ENCODE assay signal across 8 mouse cellular contexts in the genomic region with DNA sequence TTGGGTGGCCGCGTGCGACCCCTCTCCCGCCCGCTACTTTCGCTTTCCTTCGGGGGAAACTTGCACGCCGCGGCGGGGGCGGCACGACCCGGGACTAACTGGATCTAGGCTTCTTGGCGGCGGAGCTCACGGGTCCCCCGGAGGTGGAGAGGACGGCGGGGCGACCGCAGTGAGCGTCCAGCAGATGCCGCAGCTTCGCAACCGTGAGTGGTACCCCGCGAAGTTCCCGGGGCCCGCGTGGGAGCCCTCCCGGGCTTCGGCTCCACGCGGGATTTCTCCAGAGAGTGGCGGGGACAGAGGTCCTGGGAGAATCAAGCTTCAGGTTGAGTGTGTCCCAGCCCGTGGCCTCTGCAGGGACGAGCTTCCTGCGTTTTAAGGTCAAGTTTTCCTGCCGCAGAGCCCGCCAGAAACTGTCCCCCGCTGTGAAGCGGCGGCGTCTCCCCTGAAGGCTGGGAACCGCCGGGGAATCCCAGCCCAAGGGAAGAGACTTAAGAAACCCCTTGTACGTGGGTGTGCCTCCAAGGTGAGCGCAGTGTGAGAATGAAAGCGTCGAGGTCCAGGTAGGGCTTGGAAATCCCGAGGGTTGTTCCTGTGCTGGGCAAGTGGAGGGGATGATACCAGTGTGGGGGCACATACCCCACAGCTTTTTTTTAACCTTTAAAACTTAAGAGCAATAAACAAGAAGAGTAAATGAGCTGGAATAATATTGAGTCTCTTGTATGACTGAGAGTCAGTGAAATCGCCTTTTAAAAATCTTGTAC. TPM values are rescaled to one million over a fixed set of nuclear protein-coding genes. Genes with fewer than 3 reads are reported as not detected.
DNase-seq lines count a peak whose midpoint lies in the region; ATAC-seq lines count a peak whose summit lies in the region.

No protein-coding gene starts in this region.

- no peaks in the 10 kb centered on the region for H3K9me3 ChIP-seq in embryonic facial prominence, embryonic 11.5 days (replicated peaks; ENCODE audit: control insufficient read depth, low read length)
- H3K9me3 ChIP-seq in liver, embryonic 12.5 days (replicated peaks), result no peaks in the 10 kb centered on the region
- H3K9me3 ChIP-seq in neural tube, embryonic 14.5 days (ENCODE audit: control insufficient read depth, low read length), result no peaks in the 10 kb centered on the region

- intact Hi-C loops in heart, postnatal 25 days (cut with DNase I), result no loop called here

- peak; percentile 25; the same call in 1 of the 2 replicates for ATAC-seq in embryonic facial prominence, embryonic 11.5 days (replicated peaks; ENCODE audit: insufficient number of reproducible peaks, low FRiP score, low TSS enrichment, low read depth)
- ATAC-seq in liver, embryonic 12.5 days, result peak; percentile 31; the same call in 1 of the 2 replicates
- ATAC-seq in neural tube, embryonic 14.5 days (ENCODE audit: low read depth), result peak; percentile 73

- H3K4me2 ChIP-seq in embryonic facial prominence, embryonic 11.5 days (ENCODE audit: low read depth, low read length), result peak overlapping the region; percentile 98
- H3K4me2 ChIP-seq in liver, embryonic 12.5 days, result peak overlapping the region; percentile 82
- H3K4me2 ChIP-seq in neural tube, embryonic 14.5 days (ENCODE audit: low read depth, low read length), result peak overlapping the region; percentile 100

- peak; percentile 18 for DNase-seq in right cerebral cortex, postnatal 4 days
- no peak for DNase-seq in right cerebral cortex, adult 18-20 months
- DNase-seq in embryonic facial prominence, embryonic 11.5 days (ENCODE audit: low spot score), result peak; percentile 31
- DNase-seq in heart, postnatal 25 days (ENCODE audit: low spot score), result peak; percentile 2
- no peak for DNase-seq in cerebellum, adult 18-20 months
- DNase-seq in spleen, postnatal 14 days (ENCODE audit: low spot score in 2 of 2), result no peak

- peaks cover 19% of the 10 kb centered on the region for H3K27me3 ChIP-seq in embryonic facial prominence, embryonic 11.5 days (ENCODE audit: control insufficient read depth, insufficient read depth, low read length)
- peaks cover 63% of the 10 kb centered on the region for H3K27me3 ChIP-seq in liver, embryonic 12.5 days (replicated peaks)
- peaks cover 17% of the 10 kb centered on the region for H3K27me3 ChIP-seq in neural tube, embryonic 14.5 days (ENCODE audit: control insufficient read depth, insufficient read depth, low read length)

- peak overlapping the region; percentile 49 for H3K9ac ChIP-seq in embryonic facial prominence, embryonic 11.5 days (replicated peaks; ENCODE audit: low read length)
- H3K9ac ChIP-seq in liver, embryonic 12.5 days, result peak overlapping the region; percentile 63
- H3K9ac ChIP-seq in neural tube, embryonic 14.5 days (replicated peaks; ENCODE audit: low read depth, low read length), result peak overlapping the region; percentile 52

- peak overlapping the region; percentile 66 for H3K4me3 ChIP-seq in embryonic facial prominence, embryonic 11.5 days (ENCODE audit: low read depth, low read length)
- peak overlapping the region; percentile 62 for H3K4me3 ChIP-seq in liver, embryonic 12.5 days
- H3K4me3 ChIP-seq in neural tube, embryonic 14.5 days (ENCODE audit: low read depth, low read length), result peak overlapping the region; percentile 62

- H3K36me3 ChIP-seq in embryonic facial prominence, embryonic 11.5 days (replicated peaks; ENCODE audit: control insufficient read depth, insufficient read depth, low read depth, low read length), result no peaks in the 10 kb centered on the region
- H3K36me3 ChIP-seq in liver, embryonic 12.5 days, result no peaks in the 10 kb centered on the region
- no peaks in the 10 kb centered on the region for H3K36me3 ChIP-seq in neural tube, embryonic 14.5 days (ENCODE audit: control insufficient read depth, insufficient read depth, low read length)

- 1% methylated on average over 52 of the region's 53 CpGs for WGBS in embryonic facial prominence, embryonic 11.5 days
- 2% methylated on average over 53 of the region's 53 CpGs for WGBS in liver, embryonic 12.5 days (ENCODE audit: insufficient replicate concordance)
- 1% methylated on average over 53 of the region's 53 CpGs for WGBS in neural tube, embryonic 14.5 days

- no peak overlapping the region for H3K27ac ChIP-seq in embryonic facial prominence, embryonic 11.5 days (replicated peaks; ENCODE audit: low read depth, low read length)
- no peak overlapping the region for H3K27ac ChIP-seq in liver, embryonic 12.5 days
- no peak overlapping the region for H3K27ac ChIP-seq in neural tube, embryonic 14.5 days (ENCODE audit: low read depth, low read length)

- H3K4me1 ChIP-seq in embryonic facial prominence, embryonic 11.5 days (ENCODE audit: control insufficient read depth, insufficient read depth, low read length), result no peaks in the 10 kb centered on the region
- peaks cover 12% of the 10 kb centered on the region for H3K4me1 ChIP-seq in liver, embryonic 12.5 days
- 0 out of 2 replicates have a peak, but pooled peaks cover 8% of the 10 kb centered on the region for H3K4me1 ChIP-seq in neural tube, embryonic 14.5 days (ENCODE audit: control insufficient read depth, insufficient read depth, low read length)

RNA-seq across cellular contexts. Expression of gene Gcnt4, which starts 0.7 kb away (rescaled TPM):
- polyA plus RNA-seq in embryonic facial prominence, embryonic 11.5 days (2014; fragmentation: Nextera tagmentation; extraction: Ambion mirVana), result 0.07 and 0.10 TPM in 2 replicates
- under 1 TPM; 0.10 to 0.11 TPM for total RNA-seq in heart, postnatal 25 days (2021)
- 0.67 and 0.68 TPM in 2 replicates for polyA plus RNA-seq in liver, embryonic 12.5 days (2016; fragmentation: Nextera tagmentation; extraction: Ambion mirVana)
- 0.19 TPM in 1 of 2 replicates, not detected in the other for polyA plus RNA-seq in neural tube, embryonic 14.5 days (2014; fragmentation: Nextera tagmentation; extraction: Ambion mirVana)

Comparison
In these comparisons a context has a peak if more than half of its experiments do, and no peak if none do; other contexts are left out.
1. DNase-seq: peak in right cerebral cortex, postnatal 4 days (single experiment), embryonic facial prominence, embryonic 11.5 days (single experiment) and heart, postnatal 25 days (single experiment); none in right cerebral cortex, adult 18-20 months (single experiment), cerebellum, adult 18-20 months (0 of 2) and spleen, postnatal 14 days (0 of 2).
2. Peak in every context shown above with its lines, with median percentiles within 50 percentile points of each other: ATAC-seq, H3K4me2 ChIP-seq, H3K4me3 ChIP-seq and H3K9ac ChIP-seq.